Mouse (Mus musculus): ENCODE data around the gene Ska2.

DNA sequence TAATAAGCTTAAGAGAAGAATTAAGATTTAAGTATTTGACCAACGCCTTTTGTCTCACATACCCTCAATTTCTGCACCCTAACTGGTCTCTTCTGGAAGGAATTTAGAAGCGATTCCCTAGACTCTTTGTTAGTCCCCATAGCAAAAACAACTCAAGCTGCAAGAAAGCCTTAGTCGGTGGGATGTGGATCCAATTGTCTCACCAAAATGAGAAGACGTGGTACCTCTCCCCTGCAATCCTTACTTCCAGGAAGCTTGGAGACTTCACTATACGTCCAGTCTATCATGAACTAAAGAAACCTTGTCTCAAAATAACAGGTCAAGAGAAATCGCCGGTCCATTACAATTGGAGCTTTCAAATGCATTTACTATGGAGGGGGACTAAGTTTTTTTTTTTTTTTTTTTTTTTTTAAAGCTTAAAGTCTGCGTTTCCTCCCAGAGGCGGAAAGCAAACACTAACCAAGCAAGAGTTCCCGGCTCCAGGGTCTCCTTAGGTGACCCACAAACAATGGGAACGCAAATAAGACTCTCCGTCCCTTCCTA lies 17.3 kb downstream of the Ska2 start:
- no peak for TF ChIP-seq CTCF (IDR thresholded peaks at IDR 0.05; ENCODE audit: borderline replicate concordance, insufficient read depth, low read length)
- TF ChIP-seq POLR2A (IDR thresholded peaks at IDR 0.05; ENCODE audit: low read depth, low read length) = no peak; the same call in none of the 2 replicates
